8 mouse cellular contexts compared by ENCODE assay signal in the genomic region with DNA sequence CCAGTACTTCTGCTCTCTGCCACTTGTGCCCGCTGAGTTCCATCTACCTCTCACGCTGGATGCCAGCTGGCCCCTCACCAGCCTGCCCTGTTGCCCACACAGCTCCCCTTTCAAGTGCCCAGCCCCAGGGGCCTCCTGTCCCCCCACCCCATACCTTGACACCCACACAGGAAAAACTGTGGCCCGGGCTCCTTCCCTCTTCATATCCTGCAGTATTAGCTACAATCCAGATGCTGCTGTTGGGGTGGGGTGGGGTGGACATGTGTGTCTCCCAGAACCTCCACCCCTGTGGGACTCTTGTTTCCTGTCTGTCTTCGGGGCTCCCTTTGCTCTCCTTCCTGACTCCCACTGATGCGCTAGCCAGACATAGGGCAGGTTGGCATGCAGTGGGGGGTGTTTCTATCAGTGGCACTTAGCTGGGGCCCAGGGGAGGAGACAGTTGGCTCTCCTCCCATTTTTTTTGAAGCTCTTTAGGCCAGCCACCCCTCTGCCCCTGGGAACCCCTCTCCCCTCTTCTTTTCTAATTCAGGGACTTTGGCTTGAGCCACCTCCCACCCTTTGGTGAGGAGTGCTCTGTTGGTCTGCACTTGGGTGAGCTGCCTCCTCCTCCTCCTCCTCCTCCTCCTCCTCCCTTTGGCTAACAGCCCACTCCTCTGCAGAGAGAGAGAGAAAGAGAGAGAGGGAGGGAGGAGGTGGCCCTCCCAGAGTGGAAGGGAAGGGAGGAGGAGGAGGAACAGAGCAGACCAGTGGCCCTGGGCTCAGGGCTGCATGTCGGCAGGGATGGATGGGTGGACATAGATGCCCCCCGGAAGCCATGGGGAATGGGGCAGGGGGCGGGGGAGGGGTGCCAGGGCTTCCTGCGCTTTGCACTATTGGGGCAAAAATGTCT. TPM values are rescaled to one million over a fixed set of nuclear protein-coding genes. Genes with fewer than 3 reads are reported as not detected.
A peak's percentile ranks its signal among the peaks of the same experiment; 100 is the strongest.
DNase-seq lines count a peak whose midpoint lies in the region; ATAC-seq lines count a peak whose summit lies in the region.

No protein-coding gene starts in this region.

- peak overlapping the region; percentile 13; the same call in 1 of the 2 replicates for H3K9ac ChIP-seq in embryonic facial prominence, embryonic 11.5 days (replicated peaks; ENCODE audit: low read length)
- peak overlapping the region; percentile 54 for H3K9ac ChIP-seq in heart, embryonic 14.5 days (ENCODE audit: low read length)
- H3K9ac ChIP-seq in kidney, embryonic 15.5 days = no peak overlapping the region
- peak overlapping the region; percentile 39; the same call in 1 of the 2 replicates for H3K9ac ChIP-seq in neural tube, embryonic 13.5 days

- H3K4me3 ChIP-seq in embryonic facial prominence, embryonic 11.5 days (ENCODE audit: low read depth, low read length) = no peak overlapping the region
- no peak overlapping the region for H3K4me3 ChIP-seq in heart, embryonic 14.5 days (ENCODE audit: control insufficient read depth in 1 of 2, insufficient read depth in 1 of 2, low read depth in 1 of 2, low read length in 2 of 2)
- no peak overlapping the region for H3K4me3 ChIP-seq in kidney, embryonic 15.5 days (replicated peaks)
- no peak overlapping the region for H3K4me3 ChIP-seq in neural tube, embryonic 13.5 days

- no peaks in the 10 kb centered on the region for H3K9me3 ChIP-seq in embryonic facial prominence, embryonic 11.5 days (replicated peaks; ENCODE audit: control insufficient read depth, low read length)
- no peaks in the 10 kb centered on the region for H3K9me3 ChIP-seq in heart, embryonic 14.5 days (ENCODE audit: control insufficient read depth, low read length)
- no peaks in the 10 kb centered on the region for H3K9me3 ChIP-seq in kidney, embryonic 15.5 days (replicated peaks)
- H3K9me3 ChIP-seq in neural tube, embryonic 13.5 days = no peaks in the 10 kb centered on the region

- H3K4me2 ChIP-seq in embryonic facial prominence, embryonic 11.5 days (ENCODE audit: low read depth, low read length) = no peak overlapping the region
- peak overlapping the region; percentile 39 for H3K4me2 ChIP-seq in heart, embryonic 14.5 days (ENCODE audit: low read length)
- no peak overlapping the region for H3K4me2 ChIP-seq in kidney, embryonic 15.5 days
- H3K4me2 ChIP-seq in neural tube, embryonic 13.5 days = no peak overlapping the region

- H3K27me3 ChIP-seq in embryonic facial prominence, embryonic 11.5 days (ENCODE audit: control insufficient read depth, insufficient read depth, low read length) = no peaks in the 10 kb centered on the region
- H3K27me3 ChIP-seq in heart, embryonic 14.5 days (ENCODE audit: control insufficient read depth, insufficient read depth, low read length) = no peaks in the 10 kb centered on the region
- no peaks in the 10 kb centered on the region for H3K27me3 ChIP-seq in kidney, embryonic 15.5 days
- H3K27me3 ChIP-seq in neural tube, embryonic 13.5 days = no peaks in the 10 kb centered on the region

- peak; percentile 66 for DNase-seq in cerebellum, adult 11-12 months
- no peak for DNase-seq in cerebellum, adult 11 months
- no peak for DNase-seq in embryonic facial prominence, embryonic 11.5 days (ENCODE audit: low spot score)
- no peak for DNase-seq in thymus, adult 18-20 months

- peaks cover 15% of the 10 kb centered on the region; the same call in 1 of the 2 replicates for H3K4me1 ChIP-seq in embryonic facial prominence, embryonic 11.5 days (ENCODE audit: control insufficient read depth, insufficient read depth, low read length)
- H3K4me1 ChIP-seq in heart, embryonic 14.5 days (ENCODE audit: control insufficient read depth in 2 of 2, insufficient read depth in 2 of 2, low read length in 2 of 2) = peaks cover 43 to 58% of the 10 kb centered on the region in 2 experiments
- H3K4me1 ChIP-seq in kidney, embryonic 15.5 days = peaks cover 64% of the 10 kb centered on the region
- H3K4me1 ChIP-seq in neural tube, embryonic 13.5 days (replicated peaks) = peaks cover 51% of the 10 kb centered on the region

- H3K36me3 ChIP-seq in embryonic facial prominence, embryonic 11.5 days (replicated peaks; ENCODE audit: control insufficient read depth, insufficient read depth, low read depth, low read length) = peaks cover 5% of the 10 kb centered on the region
- peaks cover 72% of the 10 kb centered on the region for H3K36me3 ChIP-seq in heart, embryonic 14.5 days (ENCODE audit: control insufficient read depth, insufficient read depth, low read length)
- peaks cover 55% of the 10 kb centered on the region for H3K36me3 ChIP-seq in kidney, embryonic 15.5 days
- H3K36me3 ChIP-seq in neural tube, embryonic 13.5 days = peaks cover 80% of the 10 kb centered on the region

- WGBS in embryonic facial prominence, embryonic 11.5 days = 53% methylated on average over 8 of the region's 9 CpGs
- 36% methylated on average over 8 of the region's 9 CpGs for WGBS in heart, embryonic 14.5 days
- 38% methylated on average over 6 of the region's 9 CpGs for WGBS in kidney, embryonic 15.5 days
- WGBS in neural tube, embryonic 13.5 days = 38% methylated on average over 8 of the region's 9 CpGs

- H3K27ac ChIP-seq in embryonic facial prominence, embryonic 11.5 days (replicated peaks; ENCODE audit: low read depth, low read length) = no peak overlapping the region
- peak overlapping the region; percentile 6 to 94; a peak in 3 of 4 replicates for H3K27ac ChIP-seq in heart, embryonic 14.5 days (replicated peaks in 1 of 2; ENCODE audit: control insufficient read depth in 1 of 2, insufficient read depth in 1 of 2, low read depth in 2 of 2, low read length in 2 of 2)
- peak overlapping the region; percentile 75 for H3K27ac ChIP-seq in kidney, embryonic 15.5 days
- peak overlapping the region; percentile 86 for H3K27ac ChIP-seq in neural tube, embryonic 13.5 days (replicated peaks)

- ATAC-seq in embryonic facial prominence, embryonic 11.5 days (replicated peaks; ENCODE audit: insufficient number of reproducible peaks, low FRiP score, low TSS enrichment, low read depth) = no peak
- ATAC-seq in heart, embryonic 14.5 days (ENCODE audit: insufficient number of reproducible peaks, insufficient read depth, low FRiP score, low read depth) = peak; percentile 12; the same call in 1 of the 2 replicates
- peak; percentile 41; the same call in 1 of the 2 replicates for ATAC-seq in kidney, embryonic 15.5 days (replicated peaks; ENCODE audit: low FRiP score)
- peak; percentile 47 for ATAC-seq in neural tube, embryonic 13.5 days (ENCODE audit: low read depth)
- ATAC-seq in monocyte, adult 5-6 weeks (replicated peaks; ENCODE audit: insufficient number of reproducible peaks, low FRiP score, low TSS enrichment, poor library complexity, severe bottlenecking) = no peak

RNA-seq across cellular contexts. Expression of a gene that starts 9.5 kb away (rescaled TPM):
- 0.69 and 1.2 TPM in 2 replicates for polyA plus RNA-seq in embryonic facial prominence, embryonic 11.5 days (2014; fragmentation: Nextera tagmentation; extraction: Ambion mirVana)
- polyA plus RNA-seq in heart, embryonic 14.5 days (2014; fragmentation: Nextera tagmentation; extraction: Ambion mirVana) = 6.0 and 6.4 TPM in 2 replicates
- polyA plus RNA-seq in kidney, embryonic 15.5 days (2015; fragmentation: Nextera tagmentation; extraction: Ambion mirVana) = 2.0 and 2.3 TPM in 2 replicates
- 3.4 and 3.6 TPM in 2 replicates for polyA plus RNA-seq in neural tube, embryonic 13.5 days (2015; fragmentation: Nextera tagmentation; extraction: Ambion mirVana)
- 0.68 to 4.7 TPM (median 1.9 TPM) in 3 replicates for total RNA-seq in monocyte, adult 5-6 weeks (2017)

RNA-seq across cellular contexts. Expression of a gene that starts 25.2 kb away (rescaled TPM):
- 19.7 and 20.3 TPM in 2 replicates for polyA plus RNA-seq in embryonic facial prominence, embryonic 11.5 days (2014; fragmentation: Nextera tagmentation; extraction: Ambion mirVana)
- 45.3 and 55.6 TPM in 2 replicates for polyA plus RNA-seq in heart, embryonic 14.5 days (2014; fragmentation: Nextera tagmentation; extraction: Ambion mirVana)
- polyA plus RNA-seq in kidney, embryonic 15.5 days (2015; fragmentation: Nextera tagmentation; extraction: Ambion mirVana) = 21.7 and 26.9 TPM in 2 replicates
- polyA plus RNA-seq in neural tube, embryonic 13.5 days (2015; fragmentation: Nextera tagmentation; extraction: Ambion mirVana) = 89.5 and 94.4 TPM in 2 replicates
- total RNA-seq in monocyte, adult 5-6 weeks (2017) = 3.4 to 5.4 TPM (median 4.3 TPM) in 3 replicates

RNA-seq across cellular contexts. Expression of a gene that starts 29.7 kb away (rescaled TPM):
- 20.2 and 22.0 TPM in 2 replicates for polyA plus RNA-seq in embryonic facial prominence, embryonic 11.5 days (2014; fragmentation: Nextera tagmentation; extraction: Ambion mirVana)
- 13.3 and 15.3 TPM in 2 replicates for polyA plus RNA-seq in heart, embryonic 14.5 days (2014; fragmentation: Nextera tagmentation; extraction: Ambion mirVana)
- 25.1 and 25.8 TPM in 2 replicates for polyA plus RNA-seq in kidney, embryonic 15.5 days (2015; fragmentation: Nextera tagmentation; extraction: Ambion mirVana)
- polyA plus RNA-seq in neural tube, embryonic 13.5 days (2015; fragmentation: Nextera tagmentation; extraction: Ambion mirVana) = 31.5 and 33.2 TPM in 2 replicates
- 108 to 125 TPM (median 112 TPM) in 3 replicates for total RNA-seq in monocyte, adult 5-6 weeks (2017)

RNA-seq across cellular contexts. Expression of a gene that starts 36.4 kb away (rescaled TPM):
- polyA plus RNA-seq in embryonic facial prominence, embryonic 11.5 days (2014; fragmentation: Nextera tagmentation; extraction: Ambion mirVana) = 54.8 and 55.1 TPM in 2 replicates
- 28.5 and 31.0 TPM in 2 replicates for polyA plus RNA-seq in heart, embryonic 14.5 days (2014; fragmentation: Nextera tagmentation; extraction: Ambion mirVana)
- polyA plus RNA-seq in kidney, embryonic 15.5 days (2015; fragmentation: Nextera tagmentation; extraction: Ambion mirVana) = 58.2 and 64.7 TPM in 2 replicates
- polyA plus RNA-seq in neural tube, embryonic 13.5 days (2015; fragmentation: Nextera tagmentation; extraction: Ambion mirVana) = 62.3 and 69.1 TPM in 2 replicates
- 10.9 to 25.7 TPM (median 22.4 TPM) in 3 replicates for total RNA-seq in monocyte, adult 5-6 weeks (2017)

RNA-seq across cellular contexts. Expression of a gene that starts 39.0 kb away (rescaled TPM):
- 41.9 and 44.3 TPM in 2 replicates for polyA plus RNA-seq in embryonic facial prominence, embryonic 11.5 days (2014; fragmentation: Nextera tagmentation; extraction: Ambion mirVana)
- 22.6 and 22.9 TPM in 2 replicates for polyA plus RNA-seq in heart, embryonic 14.5 days (2014; fragmentation: Nextera tagmentation; extraction: Ambion mirVana)
- polyA plus RNA-seq in kidney, embryonic 15.5 days (2015; fragmentation: Nextera tagmentation; extraction: Ambion mirVana) = 40.6 and 40.8 TPM in 2 replicates
- 55.1 and 57.7 TPM in 2 replicates for polyA plus RNA-seq in neural tube, embryonic 13.5 days (2015; fragmentation: Nextera tagmentation; extraction: Ambion mirVana)
- total RNA-seq in monocyte, adult 5-6 weeks (2017) = 47.5 to 51.5 TPM (median 49.5 TPM) in 3 replicates

Comparison
In these comparisons a context has a peak if more than half of its experiments do, and no peak if none do; other contexts are left out.
1. ATAC-seq: peak in heart, embryonic 14.5 days (single experiment), kidney, embryonic 15.5 days (single experiment) and neural tube, embryonic 13.5 days (single experiment); none in embryonic facial prominence, embryonic 11.5 days (single experiment) and monocyte, adult 5-6 weeks (single experiment).